Mouse (Mus musculus) liver, embryonic 12.5 days (tissue): ENCODE data around the gene Pla2g12a. TPM values are rescaled to one million over a fixed set of nuclear protein-coding genes. Genes with fewer than 3 reads are reported as not detected.

Source experiments
- ATAC-seq: fragments of 200-750 bp; cut with Nextera tagmentation; 2 replicates; pipeline ENCODE4 v1.8.0; 2017; ENCODE audit warnings: moderate number of reproducible peaks, mild to moderate bottlenecking, moderate library complexity
- H3K27ac ChIP-seq: fragments of 300-500 bp; sonication (generic); 2 replicates; pipeline ENCODE4 v1.5.1; 2016; ENCODE audit warnings: mild to moderate bottlenecking
- H3K27me3 ChIP-seq: fragments of 300-500 bp; sonication (generic); replicated peaks from 2 replicates; pipeline ENCODE4 v1.6.1; 2016; ENCODE audit warnings: mild to moderate bottlenecking, moderate library complexity
- H3K36me3 ChIP-seq: fragments of 300-500 bp; sonication (generic); 2 replicates; pipeline ENCODE4 v1.6.1; 2016; ENCODE audit warnings: mild to moderate bottlenecking, moderate library complexity
- H3K4me1 ChIP-seq: fragments of 300-500 bp; sonication (generic); 2 replicates; pipeline ENCODE4 v1.6.1; 2016
- H3K4me2 ChIP-seq: fragments of 300-500 bp; sonication (generic); 2 replicates; pipeline ENCODE4 v1.6.1; 2016; ENCODE audit warnings: mild to moderate bottlenecking, moderate library complexity
- H3K4me3 ChIP-seq: fragments of 300-500 bp; sonication (generic); 2 replicates; pipeline ENCODE4 v1.5.1; 2016; ENCODE audit warnings: mild to moderate bottlenecking, moderate library complexity
- H3K9ac ChIP-seq: fragments of 300-500 bp; sonication (generic); 2 replicates; pipeline ENCODE4 v1.6.1; 2016; ENCODE audit warnings: mild to moderate bottlenecking, moderate library complexity
- H3K9me3 ChIP-seq: fragments of 300-500 bp; sonication (generic); replicated peaks from 2 replicates; pipeline ENCODE4 v1.6.1; 2016; ENCODE audit warnings: mild to moderate bottlenecking, moderate library complexity
- WGBS: fragments of 180-500 bp; shearing (Covaris S2); methylation state at CpG from one replicate; pipeline ENCODE4 v1.1.7; 2016; ENCODE audit not compliant: insufficient replicate concordance; 5-methylcytosine and 5-hydroxymethylcytosine counted together
- polyA plus RNA-seq: library from polyadenylated mRNA; unstranded; fragments of >200 nt; fragmentation: Nextera tagmentation; extraction: Ambion mirVana; gene quantifications from 2 replicates; pipeline ENCODE4 v1.2.1, GENCODE M21; 2016

The Pla2g12a gene
- polyA plus RNA-seq, 1 experiment from 2014 or later, result 107 TPM

DNA sequence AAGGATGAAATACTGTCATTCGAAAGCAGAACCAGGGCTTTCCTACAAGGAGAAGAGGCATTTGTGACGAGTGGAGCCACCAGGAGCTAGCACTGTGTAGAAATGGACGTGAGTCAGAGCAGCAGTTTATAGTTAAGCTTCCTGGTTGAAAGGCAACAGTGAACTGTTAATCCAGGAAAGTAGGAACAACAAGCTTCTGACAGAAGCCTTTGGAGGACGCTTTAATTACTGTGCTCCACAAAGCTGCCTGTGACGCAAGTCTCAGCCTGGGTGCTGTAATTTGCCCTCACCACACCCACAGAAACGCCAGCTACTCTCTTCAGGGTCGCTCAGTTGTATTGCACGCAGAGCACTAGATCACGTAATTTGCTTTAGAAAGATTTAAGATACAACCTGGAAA, 58.2 kb downstream of the Pla2g12a start:
- Histone ChIP-seq H3K4me1 (no peaks in the 10 kb centered on the region), H3K4me2 (no peak overlapping the region), H3K4me3 (no peak overlapping the region), H3K9ac (no peak overlapping the region), H3K36me3 (no peaks in the 10 kb centered on the region), H3K9me3 (no peaks in the 10 kb centered on the region), H3K27ac (no peak overlapping the region), H3K27me3 (no peaks in the 10 kb centered on the region)
- ATAC-seq, result no peak
- WGBS, result 52% methylated on average over 9 of the region's 9 CpGs

DNA sequence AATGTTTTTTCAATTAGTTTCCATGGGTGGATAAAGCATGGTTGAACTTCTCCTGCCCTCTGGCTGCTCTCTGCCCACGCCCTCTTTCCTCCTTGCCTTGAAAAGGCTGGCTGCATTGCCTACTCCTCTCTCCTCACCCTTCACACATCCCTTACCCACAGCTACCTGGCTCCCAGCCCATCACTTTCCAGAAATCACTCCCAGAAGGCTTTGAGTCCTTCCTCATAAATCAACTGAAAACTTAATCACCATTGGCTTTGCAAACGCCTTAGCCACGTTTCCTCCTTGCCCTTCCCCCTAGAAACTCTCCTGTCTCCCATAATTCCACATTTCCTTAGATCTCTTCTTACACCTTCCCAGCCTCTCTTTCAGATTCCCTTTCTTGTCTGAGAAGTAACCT, 59.4 kb downstream of the Pla2g12a start:
- no peaks in the 10 kb centered on the region for H3K36me3 ChIP-seq
- H3K4me1 ChIP-seq, result no peaks in the 10 kb centered on the region
- H3K4me3 ChIP-seq, result no peak overlapping the region
- no peak overlapping the region for H3K9ac ChIP-seq
- WGBS, result 46% methylated on average over 3 of the region's 3 CpGs
- ATAC-seq, result no peak
- H3K27ac ChIP-seq, result no peak overlapping the region
- H3K27me3 ChIP-seq, result no peaks in the 10 kb centered on the region
- no peaks in the 10 kb centered on the region for H3K9me3 ChIP-seq
- no peak overlapping the region for H3K4me2 ChIP-seq

DNA sequence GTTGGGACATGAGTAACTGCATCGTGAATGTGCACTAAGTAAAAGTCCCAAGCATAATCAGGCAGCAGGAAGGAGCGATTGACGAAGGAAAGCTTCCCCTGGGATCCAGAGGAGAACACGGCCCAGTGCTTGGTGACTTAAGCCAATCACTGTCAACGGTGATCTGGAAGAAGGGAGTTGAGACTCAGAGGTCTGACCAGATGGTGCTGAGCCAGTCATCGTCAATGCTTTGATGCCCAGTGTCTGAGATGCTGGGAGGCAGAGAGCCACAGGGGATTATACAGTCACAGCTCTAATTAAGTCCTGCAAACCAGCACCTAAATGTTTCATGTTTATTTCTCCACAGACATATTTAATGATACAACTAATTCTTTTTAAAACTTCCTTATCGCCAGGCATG, 60.7 kb downstream of the Pla2g12a start:
- Histone ChIP-seq H3K9me3 (no peaks in the 10 kb centered on the region), H3K4me2 (no peak overlapping the region), H3K9ac (no peak overlapping the region), H3K4me3 (no peak overlapping the region), H3K4me1 (0 out of 2 replicates have a peak, but pooled peaks cover 1% of the 10 kb centered on the region), H3K27ac (no peak overlapping the region), H3K36me3 (no peaks in the 10 kb centered on the region), H3K27me3 (no peaks in the 10 kb centered on the region)
- ATAC-seq, result no peak
- 66% methylated on average over 7 of the region's 7 CpGs for WGBS

DNA sequence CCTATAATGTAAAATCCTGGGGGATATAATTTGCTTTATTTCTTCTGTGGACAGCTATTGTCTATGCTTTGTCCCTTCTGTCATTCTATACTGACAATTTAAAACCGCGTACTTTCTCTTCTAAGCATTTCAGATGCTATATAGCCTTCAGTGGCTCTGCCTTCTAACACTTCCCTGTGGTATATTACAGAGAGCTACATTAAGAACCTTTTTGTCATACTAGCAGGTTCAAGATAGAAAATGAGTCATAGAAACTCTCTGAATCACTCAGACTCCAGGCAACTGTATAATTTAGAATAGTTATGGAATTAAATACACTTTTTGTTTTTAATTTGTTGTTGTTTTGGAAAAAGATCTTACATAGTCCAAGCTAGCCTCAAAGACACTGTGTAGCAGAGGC, 62.4 kb downstream of the Pla2g12a start:
- no peak overlapping the region for H3K9ac ChIP-seq
- H3K4me3 ChIP-seq, result no peak overlapping the region
- 85% methylated on average over 2 of the region's 2 CpGs for WGBS
- ATAC-seq, result no peak
- H3K4me1 ChIP-seq, result peaks cover 8% of the 10 kb centered on the region; the same call in 1 of the 2 replicates
- H3K27me3 ChIP-seq, result no peaks in the 10 kb centered on the region
- H3K4me2 ChIP-seq, result no peak overlapping the region
- H3K27ac ChIP-seq, result no peak overlapping the region
- H3K36me3 ChIP-seq, result no peaks in the 10 kb centered on the region
- H3K9me3 ChIP-seq, result no peaks in the 10 kb centered on the region

DNA sequence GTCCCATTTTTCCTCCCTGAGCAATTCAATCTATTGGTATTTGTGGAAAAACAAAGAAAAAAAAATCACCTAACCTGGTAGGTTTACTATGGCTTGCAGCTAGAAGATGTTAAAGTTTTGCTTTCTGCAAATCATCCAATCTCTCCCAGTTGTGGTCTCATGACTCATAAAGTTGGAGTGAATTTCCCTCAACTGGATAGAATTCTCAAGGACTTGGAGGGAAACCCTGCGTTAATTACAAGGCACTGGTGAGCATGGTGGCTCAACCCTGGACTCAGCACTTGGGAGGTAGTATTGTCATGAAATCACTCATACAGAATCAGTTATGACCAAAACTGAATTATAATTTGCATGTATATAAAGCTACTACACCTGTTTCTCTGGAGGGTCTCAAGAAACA, 62.9 kb downstream of the Pla2g12a start:
- Histone ChIP-seq H3K4me1 (peaks cover 13% of the 10 kb centered on the region), H3K4me3 (no peak overlapping the region), H3K27me3 (no peaks in the 10 kb centered on the region), H3K27ac (no peak overlapping the region), H3K36me3 (no peaks in the 10 kb centered on the region), H3K9ac (no peak overlapping the region), H3K9me3 (no peaks in the 10 kb centered on the region), H3K4me2 (no peak overlapping the region)
- WGBS, result 89% methylated on average over 1 of the region's 1 CpGs
- ATAC-seq, result no peak

DNA sequence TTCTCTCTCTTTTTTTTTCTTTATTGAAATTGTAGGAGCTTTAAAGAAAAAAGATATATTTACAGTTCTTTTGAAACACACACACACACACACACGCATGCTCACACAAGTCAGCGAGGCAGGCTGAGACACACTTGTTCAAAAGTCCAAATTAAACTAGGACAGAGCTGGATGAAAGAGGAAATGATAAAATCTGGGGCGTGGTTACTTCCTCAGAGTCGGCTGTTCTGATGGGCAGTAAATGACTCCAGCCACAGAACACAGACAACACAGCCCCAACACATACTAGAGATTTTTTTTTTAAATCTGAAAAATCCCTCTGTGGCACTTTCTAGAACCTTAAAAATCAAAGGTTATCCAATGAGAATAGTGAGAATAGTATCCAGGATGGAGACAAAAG, 65.4 kb downstream of the Pla2g12a start:
- no peaks in the 10 kb centered on the region for H3K36me3 ChIP-seq
- 33% methylated on average over 4 of the region's 4 CpGs for WGBS
- no peak overlapping the region for H3K27ac ChIP-seq
- H3K4me1 ChIP-seq, result peaks cover 21% of the 10 kb centered on the region
- no peak overlapping the region for H3K9ac ChIP-seq
- H3K27me3 ChIP-seq, result no peaks in the 10 kb centered on the region
- ATAC-seq, result no peak
- H3K9me3 ChIP-seq, result no peaks in the 10 kb centered on the region
- H3K4me2 ChIP-seq, result no peak overlapping the region
- H3K4me3 ChIP-seq, result no peak overlapping the region

Other genes starting within 250 kb of the Pla2g12a start
- gene Egf, start 123.3 kb upstream of the Pla2g12a start, polyA plus RNA-seq, result 0.71 and 0.95 TPM in 2 replicates
- not detected in 2 replicates for gene Lrit3, start 74.6 kb upstream of the Pla2g12a start, polyA plus RNA-seq
- 0.04 TPM in 1 of 2 replicates, not detected in the other for gene Rrh, start 56.0 kb upstream of the Pla2g12a start, polyA plus RNA-seq
- gene Gar1, start 47.2 kb upstream of the Pla2g12a start, polyA plus RNA-seq, result 125 and 131 TPM in 2 replicates
- 86.6 and 90.7 TPM in 2 replicates for gene Cfi, start 42.7 kb upstream of the Pla2g12a start, polyA plus RNA-seq
- gene Casp6, start 22.8 kb downstream of the Pla2g12a start, polyA plus RNA-seq, result 43.7 and 46.7 TPM in 2 replicates
- gene Mcub, start 91.6 kb downstream of the Pla2g12a start, polyA plus RNA-seq, result 6.5 and 6.6 TPM in 2 replicates
- 15.0 and 15.2 TPM in 2 replicates for gene Sec24b, start 182.9 kb downstream of the Pla2g12a start, polyA plus RNA-seq